Mouse (Mus musculus) liver, adult (tissue): ENCODE data around the gene Mvp.
A peak's percentile ranks its signal among the peaks of the same experiment; 100 is the strongest.

Experiments
- GATA4 ChIP-seq: IDR thresholded peaks from 2 replicates; pipeline ENCODE4 v1.6.1; 2014; ENCODE audit warnings: mild to moderate bottlenecking, low read length; ENCODE audit not compliant: insufficient replicate concordance

Gene Mvp

DNA sequence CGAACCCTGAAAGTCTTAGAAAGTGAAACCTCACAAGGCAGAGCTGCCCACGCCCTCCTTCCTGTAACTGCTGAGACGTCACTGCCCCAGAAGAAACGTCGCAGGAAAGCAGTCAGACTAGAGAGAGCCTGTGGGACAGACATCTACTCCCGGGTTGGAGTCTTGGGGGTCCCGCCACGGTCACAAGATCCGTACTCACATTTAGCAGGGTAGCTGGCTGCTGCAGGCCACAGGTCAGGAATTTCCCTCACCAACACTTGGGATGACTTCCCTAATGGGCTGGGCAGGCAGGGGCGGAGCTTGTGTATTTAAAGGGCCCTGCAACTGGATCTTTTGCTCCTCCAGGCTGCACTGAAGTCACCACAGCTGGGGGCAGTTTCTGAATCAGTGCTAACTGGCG, at the start of gene Mvp:
TSS of gene Mvp (minus strand) at position 302 of the 400 bp plus-strand sequence.
- no peak for TF ChIP-seq GATA4

DNA sequence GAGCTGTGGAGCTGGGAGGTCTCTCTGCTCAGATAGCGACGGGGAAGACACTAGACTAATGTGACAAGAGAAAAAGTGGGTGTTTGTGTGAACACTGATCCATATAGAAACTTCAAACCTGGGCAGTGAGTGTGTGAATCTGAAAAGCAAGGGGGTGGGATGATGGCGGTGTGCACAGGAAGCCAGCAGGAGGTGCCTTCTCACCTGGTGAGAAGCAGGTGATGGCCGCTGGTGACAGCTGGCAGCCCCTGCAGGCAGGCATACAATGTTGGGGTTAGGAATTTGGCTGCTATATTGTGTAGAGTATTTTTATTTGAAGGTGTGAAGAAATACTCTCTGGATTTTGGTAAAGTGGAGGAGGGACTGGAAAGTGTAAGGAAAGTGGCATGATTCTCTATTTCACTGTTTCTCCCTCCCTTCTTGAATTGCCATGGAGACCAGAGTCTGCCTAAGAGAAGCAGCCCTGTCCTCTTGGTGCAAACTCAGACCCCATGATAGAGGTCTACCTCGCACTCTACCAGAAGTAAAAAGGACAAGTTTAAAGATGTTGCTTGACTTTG, 40.7 kb upstream of the Mvp start:
- no peak for TF ChIP-seq GATA4

DNA sequence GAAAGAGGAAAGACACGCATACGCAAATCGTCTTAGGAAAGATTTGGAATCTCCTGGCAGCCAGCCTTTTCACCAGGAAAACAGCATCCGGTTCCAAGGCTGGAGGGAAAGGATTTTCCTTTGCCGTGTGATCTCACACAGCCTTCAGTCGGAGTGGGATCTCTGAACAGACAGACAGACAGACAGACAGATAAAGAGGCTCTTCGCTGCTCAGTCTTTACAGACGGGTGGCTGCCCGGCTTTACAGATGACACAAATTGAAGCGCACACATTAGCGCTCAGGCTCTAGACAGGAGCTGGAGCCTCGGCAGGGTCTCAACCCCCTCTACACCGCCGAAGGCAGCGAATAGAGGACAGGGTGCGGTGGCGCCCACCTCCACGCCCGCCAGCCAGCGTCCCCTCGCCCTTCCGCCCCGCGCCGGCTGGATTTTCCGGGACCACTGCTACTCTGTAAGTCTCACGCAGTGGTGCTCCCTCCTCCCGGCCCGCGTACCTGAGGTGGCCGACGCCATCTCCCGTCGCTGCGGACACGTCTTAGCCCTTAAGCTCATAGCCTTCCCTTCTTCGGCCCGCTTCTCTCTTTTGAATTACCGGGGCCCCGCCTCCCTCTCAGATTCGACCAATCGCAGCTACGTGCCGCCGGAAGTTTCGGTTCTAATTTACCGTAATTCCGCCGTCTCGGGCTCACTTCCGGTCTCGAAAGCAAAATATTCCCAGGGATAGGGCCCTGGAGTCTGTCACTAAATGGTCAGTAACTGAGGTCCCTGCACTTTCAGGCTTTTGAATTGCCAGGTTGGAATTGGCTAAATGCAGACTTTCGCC, 27.6 kb upstream of the Mvp start, which contains the start of gene Kif22:
TSS of gene Kif22 (minus strand) at position 621 of the 822 bp plus-strand sequence.
- no peak for TF ChIP-seq GATA4

DNA sequence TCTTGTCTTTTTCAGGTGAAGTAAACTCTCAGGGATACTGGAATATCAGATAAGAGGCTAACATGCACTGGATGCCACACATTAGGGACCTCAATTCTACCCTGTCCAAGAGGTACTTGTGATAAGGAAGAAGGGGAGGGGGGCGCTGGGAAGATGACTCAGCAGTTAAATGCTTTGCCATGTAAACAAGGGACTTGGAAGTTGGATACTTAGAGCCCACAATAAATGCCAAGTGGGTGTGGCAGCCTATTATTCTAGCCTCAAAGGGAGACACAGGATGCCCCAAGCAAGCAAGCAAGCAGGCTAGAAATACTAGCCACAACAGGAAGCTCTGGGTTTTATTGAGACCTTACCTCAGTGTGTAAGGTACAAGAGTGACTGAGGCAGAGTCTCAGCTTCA, 16.8 kb upstream of the Mvp start:
- TF ChIP-seq GATA4 = no peak

DNA sequence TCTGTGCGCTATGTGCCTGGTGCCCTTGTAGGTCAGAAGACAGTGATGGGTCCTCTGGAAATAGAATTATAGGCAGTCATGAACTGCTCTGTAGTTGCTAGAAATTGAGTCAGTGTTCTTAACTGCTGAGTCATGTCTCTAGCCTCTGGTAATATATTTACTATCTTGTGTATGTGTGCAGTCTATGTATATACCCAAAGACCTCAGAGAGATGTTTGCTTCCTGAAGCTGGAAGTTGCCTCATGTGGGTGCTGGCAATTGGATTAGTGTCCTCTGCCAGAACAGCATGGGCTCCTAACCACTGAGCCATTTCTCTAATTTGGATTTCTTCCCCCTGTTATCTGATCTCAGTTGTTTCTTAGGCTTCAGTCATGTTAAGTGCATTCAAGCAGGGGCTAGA, 15.8 kb upstream of the Mvp start:
- no peak for TF ChIP-seq GATA4

DNA sequence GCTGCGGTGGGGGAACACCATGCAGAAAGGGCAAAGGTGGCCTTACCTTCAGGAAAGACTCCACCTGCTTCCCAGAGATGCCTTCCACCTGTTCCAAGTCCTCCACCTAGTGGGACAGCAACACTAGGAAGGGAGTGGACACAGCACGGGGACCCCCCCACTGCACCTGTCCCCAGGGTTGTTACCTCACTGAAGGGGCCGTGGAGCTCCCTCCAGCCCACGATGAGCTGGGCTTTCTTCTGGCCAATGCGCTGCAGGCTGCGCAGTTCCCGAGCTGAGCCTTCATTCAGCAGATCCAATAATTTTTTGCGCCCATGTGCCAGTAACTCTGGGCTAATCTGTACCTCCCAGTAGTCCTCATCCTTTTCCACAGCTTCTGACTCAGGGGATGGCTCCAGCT, 13.5 kb upstream of the Mvp start:
- TF ChIP-seq GATA4 = no peak

DNA sequence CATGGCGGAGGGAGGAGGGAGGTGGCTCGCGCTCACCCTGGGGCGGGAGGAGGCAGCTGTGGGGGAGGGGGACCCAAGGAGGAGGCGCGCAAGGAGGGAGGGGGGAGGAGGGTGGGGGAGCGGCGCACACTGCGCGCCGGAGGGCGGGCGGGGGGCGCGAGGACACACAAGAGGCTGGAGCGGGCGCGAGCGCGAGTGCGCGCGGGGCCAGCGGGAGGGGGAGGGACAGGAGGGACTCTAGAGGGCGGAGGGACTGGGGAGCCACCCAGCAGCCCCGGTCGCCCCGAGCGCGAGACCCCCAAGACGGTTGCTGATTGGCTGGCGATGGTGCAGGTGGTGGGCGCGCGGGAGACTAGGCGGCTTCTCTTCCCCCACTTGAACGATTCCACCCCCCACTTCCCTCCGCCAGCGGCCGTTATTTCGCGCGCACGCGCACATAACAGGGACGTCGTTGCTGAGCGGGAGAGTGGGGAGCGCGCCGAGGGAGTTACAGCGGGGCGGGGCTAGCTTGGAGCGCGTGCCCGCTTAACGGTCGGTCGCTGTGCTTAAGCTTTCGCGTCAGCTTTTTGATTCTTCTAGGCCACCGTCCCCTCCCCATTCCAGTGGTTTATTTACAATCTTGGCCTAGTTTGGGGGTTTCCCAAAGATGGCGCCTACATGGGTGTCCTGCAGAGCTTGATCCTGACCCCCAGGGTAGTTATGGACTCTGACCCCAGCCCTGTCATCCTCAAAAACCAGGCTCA, 12.7 kb upstream of the Mvp start, which contains the start of gene Maz:
TSS of gene Maz (minus strand) at position 54 of the 743 bp plus-strand sequence.
- peak; percentile 51; the same call in 1 of the 2 replicates for TF ChIP-seq GATA4

DNA sequence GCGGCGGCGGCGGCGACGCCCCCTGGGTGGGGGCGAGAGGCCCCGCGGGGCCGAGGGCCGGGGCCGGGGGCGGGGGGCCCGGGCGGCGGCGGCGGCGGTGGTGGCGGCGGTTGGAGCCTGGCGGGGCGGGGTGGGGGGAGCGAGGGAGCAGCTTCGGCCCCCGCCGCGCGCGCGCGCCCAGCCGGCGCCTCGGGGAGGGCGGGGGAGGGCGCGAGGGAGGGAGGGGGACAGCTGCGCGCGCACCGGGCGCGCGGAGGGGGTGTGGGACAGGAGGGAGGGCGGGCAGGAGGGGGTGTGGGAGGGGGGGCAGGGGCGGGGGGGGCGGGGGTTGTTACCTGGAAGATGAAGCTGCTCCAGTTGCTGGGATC, 12.2 kb upstream of the Mvp start:
- TF ChIP-seq GATA4 = no peak

DNA sequence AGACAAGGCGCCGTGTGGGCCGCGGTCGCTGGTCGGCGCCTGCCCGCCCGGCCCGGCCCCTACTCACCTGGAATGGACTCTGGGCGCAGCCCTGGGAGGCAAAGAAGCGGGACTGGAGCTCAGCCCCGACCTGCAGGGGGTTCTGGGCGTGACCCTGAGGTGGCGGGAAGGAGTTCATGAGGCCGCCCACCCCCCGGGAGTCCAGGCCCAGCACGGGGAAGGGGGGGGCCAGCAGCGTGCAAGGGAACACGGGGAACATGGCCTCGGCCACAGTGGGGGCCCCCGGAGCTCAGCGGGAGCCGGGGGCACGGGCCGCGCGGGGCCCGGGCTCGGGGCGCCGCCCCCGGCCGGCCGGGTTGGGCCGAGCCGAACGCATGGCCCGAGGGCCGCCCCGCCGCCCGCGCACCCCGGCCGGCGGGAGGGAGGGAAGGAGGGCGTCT, 11.8 kb upstream of the Mvp start:
- no peak for TF ChIP-seq GATA4

DNA sequence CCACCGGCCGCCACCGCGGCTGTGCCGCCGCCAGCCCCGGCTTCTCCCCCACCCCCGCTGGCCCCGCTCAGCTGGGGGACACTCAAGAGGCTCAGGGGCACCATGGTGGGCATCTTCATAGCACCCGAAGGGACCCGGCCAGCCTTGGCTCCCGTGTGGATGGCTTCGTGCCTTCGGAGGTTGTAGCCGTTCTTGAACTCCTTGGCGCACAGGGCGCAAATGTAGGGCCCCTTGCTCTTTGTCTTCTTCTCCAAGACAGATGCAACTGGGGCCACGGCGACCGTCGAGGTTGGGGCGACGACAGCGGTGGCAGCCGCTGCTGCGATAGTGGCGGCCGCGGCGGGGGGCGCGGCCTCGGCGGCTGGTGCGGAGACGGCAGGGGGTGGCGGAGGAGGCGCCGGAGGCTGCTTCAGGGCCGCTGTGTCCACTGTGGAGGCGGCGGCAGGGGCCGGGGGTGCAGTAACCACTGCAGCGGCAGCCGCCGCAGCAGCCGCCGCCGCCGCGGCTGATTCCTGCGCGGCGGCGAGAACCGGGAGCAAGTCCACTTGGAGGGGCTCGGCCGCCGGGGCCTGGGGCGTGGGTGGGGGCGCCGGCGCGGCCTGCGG, 11.2 kb upstream of the Mvp start:
- TF ChIP-seq GATA4 = no peak

DNA sequence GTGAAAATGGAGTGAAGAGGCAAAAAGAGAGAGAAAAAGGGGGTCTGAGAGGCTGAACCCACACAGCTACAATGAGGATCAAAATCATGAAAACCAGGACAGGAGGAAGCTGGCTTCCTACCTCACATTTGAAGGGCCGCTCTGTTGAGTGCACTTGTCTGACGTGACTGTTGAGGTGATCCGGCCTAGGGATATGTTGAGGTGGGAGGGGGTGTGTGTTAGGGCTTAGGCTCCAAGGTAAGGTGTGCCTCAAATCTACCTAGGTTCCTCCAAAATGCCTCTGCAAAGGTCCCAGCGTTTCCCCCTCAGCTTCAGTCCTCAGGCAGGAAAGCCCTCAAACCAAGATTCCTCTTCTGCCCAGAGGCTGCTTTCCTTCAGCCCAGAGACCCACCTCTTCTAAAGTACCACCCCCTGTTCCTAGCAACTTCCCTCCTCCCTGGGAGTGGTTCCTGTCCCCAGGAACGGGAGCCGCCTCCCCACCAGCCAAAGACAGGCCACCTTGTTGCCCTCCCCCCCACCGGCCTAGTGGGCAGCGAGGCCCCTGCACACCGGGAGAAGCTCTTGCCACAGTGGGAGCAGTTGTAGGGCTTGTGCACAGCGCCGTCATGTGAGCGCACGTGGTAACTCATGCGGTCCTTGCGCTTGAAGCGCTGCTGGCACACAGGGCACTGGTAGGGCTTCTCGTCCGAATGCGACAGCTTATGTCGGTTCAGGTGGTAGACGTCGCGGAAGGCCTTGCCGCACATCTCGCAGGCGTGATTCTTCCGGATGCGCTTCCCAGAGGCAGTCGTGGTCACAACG, 10.5 kb upstream of the Mvp start:
- no peak for TF ChIP-seq GATA4

DNA sequence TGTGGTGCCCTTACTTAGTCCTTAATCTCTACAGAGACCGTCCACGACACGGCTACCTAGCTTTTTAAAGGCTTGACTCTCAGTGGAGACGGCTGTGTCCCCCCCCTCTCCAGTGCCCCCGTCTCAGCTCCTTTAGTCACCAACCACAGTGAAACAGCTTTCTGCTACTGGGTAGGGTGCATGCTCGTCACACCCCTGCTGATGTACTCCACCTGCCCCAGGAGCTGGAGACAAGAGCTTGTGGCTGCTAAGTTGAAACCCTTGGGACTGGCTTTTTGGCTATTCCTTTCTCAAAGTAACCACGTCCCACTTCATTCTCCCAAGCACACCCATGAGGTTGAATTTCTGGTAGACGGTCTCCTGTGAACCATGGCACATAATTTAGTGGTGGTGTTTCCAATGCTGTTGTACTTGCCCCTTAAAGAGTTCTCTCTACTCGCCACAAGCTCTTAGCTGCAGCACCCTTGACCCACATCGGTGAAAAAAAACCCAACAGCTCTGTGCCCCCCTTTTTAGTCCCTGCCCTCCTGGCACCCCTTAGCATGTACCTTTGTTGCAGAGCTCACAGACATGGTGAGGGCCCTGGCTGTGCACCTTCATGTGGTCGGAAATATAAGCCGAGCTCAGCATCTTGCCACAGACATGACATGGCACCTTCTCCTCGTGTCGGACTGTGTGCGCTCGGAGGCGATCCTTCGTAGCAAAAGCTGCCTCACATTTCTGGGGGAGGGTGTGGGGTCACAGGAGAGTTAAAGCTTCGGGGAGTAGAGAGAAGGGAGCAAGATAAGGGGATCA, 9.7 kb upstream of the Mvp start:
- no peak for TF ChIP-seq GATA4

DNA sequence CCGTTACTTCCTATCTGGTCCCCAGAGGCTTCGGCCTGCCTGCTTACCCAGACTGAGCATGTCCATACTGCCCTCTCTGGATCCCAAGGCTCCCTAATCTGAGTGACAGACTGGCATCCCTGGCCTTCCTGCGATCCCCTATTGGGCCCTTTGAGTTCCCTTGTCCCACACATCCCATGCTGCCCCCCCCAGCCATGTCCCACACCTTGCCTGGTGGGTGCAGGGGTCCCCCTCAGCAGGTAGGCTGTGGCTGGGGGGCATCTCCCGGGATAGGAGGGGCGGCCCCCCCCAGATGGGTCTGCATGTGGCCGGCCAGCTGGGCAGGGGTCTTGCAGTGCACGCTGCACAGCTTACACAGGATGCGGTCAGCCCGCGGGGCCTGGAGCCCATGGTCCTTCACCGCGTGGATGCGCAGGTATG, 8.9 kb upstream of the Mvp start:
- TF ChIP-seq GATA4 = no peak
